Mouse (Mus musculus) cerebellum, adult (tissue): ENCODE measurements around the gene Itpr1.
A peak's percentile ranks its signal among the peaks of the same experiment; 100 is the strongest.
"Not testable (repeated sequence)": the region's sequence is repeated elsewhere in the genome, so short reads cannot be mapped to it uniquely, and the experiment has no call there.

Experiments
- ATAC-seq: cut with Nextera tagmentation; 2 replicates; pipeline ENCODE4 v1.9.2; 2017; ENCODE audit warnings: mild to moderate bottlenecking, moderate library complexity, mixed read lengths; ENCODE audit not compliant: insufficient number of reproducible peaks, low FRiP score, low TSS enrichment

Itpr1 gene

GRCm38 (mm10) chr6:108559226-108559625, 346.3 kb downstream of the Itpr1 start:
- not testable (repeated sequence) for ATAC-seq

- no peak for ATAC-seq
Measured at GRCm38 (mm10) chr6:108562971-108563370, 350.1 kb downstream of the Itpr1 start.

- not testable (repeated sequence) for ATAC-seq
Measured at GRCm38 (mm10) chr6:108565447-108565846, 352.6 kb downstream of the Itpr1 start.

GRCm38 (mm10) chr6:108566549-108566948, 353.7 kb downstream of the Itpr1 start:
- no peak for ATAC-seq

- ATAC-seq = no peak
Measured at GRCm38 (mm10) chr6:108569460-108570187, 356.7 kb downstream of the Itpr1 start.

GRCm38 (mm10) chr6:108570351-108571041, 357.6 kb downstream of the Itpr1 start:
- ATAC-seq = no peak; the same call in 1 of the 2 replicates

- ATAC-seq = peak; percentile 29
Measured at GRCm38 (mm10) chr6:108571042-108571590, 358.2 kb downstream of the Itpr1 start.

- no peak for ATAC-seq
Measured at GRCm38 (mm10) chr6:108572646-108573045, 359.8 kb downstream of the Itpr1 start.

- no peak for ATAC-seq
Measured at GRCm38 (mm10) chr6:108577056-108577455, 364.2 kb downstream of the Itpr1 start.

- ATAC-seq = no peak
Measured at GRCm38 (mm10) chr6:108588426-108588825, 375.5 kb downstream of the Itpr1 start.

GRCm38 (mm10) chr6:108592227-108592626, 379.3 kb downstream of the Itpr1 start:
- no peak for ATAC-seq

GRCm38 (mm10) chr6:108592636-108593035, 379.7 kb downstream of the Itpr1 start:
- no peak for ATAC-seq

GRCm38 (mm10) chr6:108594171-108594841, 381.4 kb downstream of the Itpr1 start:
- no peak; the same call in 1 of the 2 replicates for ATAC-seq

GRCm38 (mm10) chr6:108598691-108599090, 385.8 kb downstream of the Itpr1 start:
- ATAC-seq = no peak

GRCm38 (mm10) chr6:108599317-108599716, 386.4 kb downstream of the Itpr1 start:
- no peak for ATAC-seq
